Mouse (Mus musculus): ENCODE results near the gene Glt28d2.

Gene Glt28d2

DNA sequence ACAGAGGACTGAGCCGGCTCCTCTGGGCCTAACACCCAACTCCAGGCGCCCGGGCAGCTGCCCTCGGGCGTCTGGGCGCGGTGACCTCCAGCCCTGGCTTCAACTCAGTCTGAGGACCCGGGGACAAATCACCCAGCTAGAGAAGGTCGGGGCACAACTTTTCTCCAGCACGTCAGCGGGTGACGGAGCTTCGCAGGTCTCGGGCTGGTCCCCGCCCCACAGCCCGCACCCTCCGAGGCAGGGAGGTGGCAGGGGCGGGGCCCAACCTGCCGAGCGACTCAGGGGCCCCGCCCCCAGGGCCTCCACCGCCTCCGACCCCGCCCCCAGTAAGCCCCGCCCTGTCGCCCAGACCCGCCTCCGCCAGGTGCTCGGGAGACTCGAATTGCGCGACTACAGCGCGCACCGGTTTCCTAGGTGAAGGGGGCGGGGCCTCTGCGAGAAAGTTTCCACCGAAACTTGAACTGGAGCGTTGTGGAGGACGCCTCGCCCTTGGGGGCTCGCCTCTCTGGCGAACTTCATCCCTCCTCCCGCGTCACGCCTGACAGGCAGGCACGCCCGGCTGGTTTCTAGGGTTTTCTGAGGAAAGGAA is at the start of gene Glt28d2, which contains the start of gene Gm37240:
Gene Glt28d2 (minus strand): TSS at position 278 of the 589 bp plus-strand sequence.
Gene Gm37240 (minus strand): TSS at position 280 of the 589 bp plus-strand sequence.
- in situ Hi-C loops (cut with MboI, MseI): loop anchor here (25.0 kb wide), 1 partner anchor 1250 kb away; no protein-coding TSS in a partner anchor

DNA sequence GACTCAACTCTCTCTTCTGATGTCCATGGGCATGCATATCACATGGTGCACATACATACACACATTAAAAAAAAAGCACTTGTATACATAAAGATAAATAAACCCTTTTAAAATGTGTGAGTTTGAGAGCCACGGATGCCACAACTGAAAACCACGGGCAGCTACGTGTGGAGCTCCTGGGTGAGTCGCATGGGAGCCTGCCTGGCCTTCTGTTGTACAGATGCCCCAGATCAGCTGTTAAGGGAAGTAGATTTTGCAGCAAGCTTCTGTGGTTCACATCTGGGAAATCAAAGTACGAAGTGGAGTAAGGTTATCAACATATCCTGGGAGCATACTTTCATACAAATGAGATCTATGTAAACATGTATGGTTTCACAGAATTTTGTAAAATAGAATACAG is 46.3 kb upstream of the Glt28d2 start:
- in situ Hi-C loops (cut with MboI, MseI): no loop called here

DNA sequence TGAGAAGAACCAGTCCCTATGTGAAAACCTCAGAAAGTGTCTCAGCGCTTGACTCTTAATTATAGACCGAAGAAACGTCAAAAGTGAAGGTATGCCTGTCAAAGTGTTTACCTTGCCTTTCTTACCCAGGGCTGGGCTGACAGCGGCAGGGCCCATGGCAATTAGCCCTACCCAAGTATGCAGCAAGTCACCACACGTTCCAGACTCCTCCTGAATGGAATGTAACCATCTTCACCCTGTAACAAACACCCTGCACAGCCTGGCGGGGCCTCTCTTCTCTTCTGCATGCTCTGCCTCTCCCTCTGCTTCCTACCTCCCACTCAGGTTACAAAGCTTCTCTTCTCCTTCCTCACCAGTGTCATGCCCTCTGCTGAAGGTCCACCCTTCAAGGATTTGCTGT is 44.5 kb upstream of the Glt28d2 start:
- in situ Hi-C loops (cut with MboI, MseI): no loop called here

DNA sequence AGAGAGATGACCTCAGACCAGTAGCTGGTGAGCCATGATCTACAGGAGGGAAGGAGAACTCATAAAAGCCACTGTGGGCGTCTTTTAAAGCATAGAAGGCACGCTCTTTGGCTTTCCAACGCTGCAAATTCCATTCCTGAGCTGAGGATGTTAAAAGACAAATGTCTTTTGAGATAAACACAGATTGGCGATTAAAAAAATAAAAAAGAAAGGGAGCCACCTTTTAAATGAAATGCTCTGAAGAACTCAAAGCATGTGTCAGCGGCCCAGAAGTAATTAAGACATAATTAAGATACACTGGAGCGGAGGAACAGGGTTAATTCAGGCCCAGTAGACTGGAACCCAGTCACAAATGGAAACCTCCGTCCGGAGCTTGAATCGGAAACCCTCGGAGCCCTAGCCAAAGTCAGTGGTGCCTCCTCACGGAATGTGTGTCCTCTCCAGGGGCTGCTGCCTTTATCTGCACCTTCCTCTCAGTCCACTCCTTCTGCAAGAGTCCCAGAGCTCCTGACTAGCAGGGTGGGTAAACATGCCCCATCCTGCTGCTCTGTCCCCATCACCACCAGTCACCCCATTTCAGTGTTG is 43.4 kb upstream of the Glt28d2 start:
- in situ Hi-C loops (cut with MboI, MseI): no loop called here

DNA sequence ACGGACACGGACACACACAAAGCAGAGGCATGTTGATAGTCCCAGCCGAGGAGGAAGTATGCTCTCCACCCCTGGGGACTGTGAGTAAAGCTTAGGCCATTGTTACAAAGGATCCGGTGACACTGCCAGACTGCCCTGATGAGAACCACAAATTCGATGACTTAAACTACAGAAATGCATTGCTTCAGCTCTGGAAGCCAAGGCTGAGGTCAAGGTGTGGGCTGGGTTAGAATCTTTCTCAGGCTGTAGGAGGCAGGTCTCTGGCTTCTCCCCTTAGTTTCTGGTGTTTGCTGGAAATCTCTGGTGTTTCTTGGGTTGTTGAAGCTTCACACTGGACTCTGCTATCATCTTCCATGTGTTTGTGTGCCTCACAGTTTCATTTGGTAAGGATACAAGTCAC is 42.4 kb upstream of the Glt28d2 start:
- in situ Hi-C loops (cut with MboI, MseI): no loop called here

DNA sequence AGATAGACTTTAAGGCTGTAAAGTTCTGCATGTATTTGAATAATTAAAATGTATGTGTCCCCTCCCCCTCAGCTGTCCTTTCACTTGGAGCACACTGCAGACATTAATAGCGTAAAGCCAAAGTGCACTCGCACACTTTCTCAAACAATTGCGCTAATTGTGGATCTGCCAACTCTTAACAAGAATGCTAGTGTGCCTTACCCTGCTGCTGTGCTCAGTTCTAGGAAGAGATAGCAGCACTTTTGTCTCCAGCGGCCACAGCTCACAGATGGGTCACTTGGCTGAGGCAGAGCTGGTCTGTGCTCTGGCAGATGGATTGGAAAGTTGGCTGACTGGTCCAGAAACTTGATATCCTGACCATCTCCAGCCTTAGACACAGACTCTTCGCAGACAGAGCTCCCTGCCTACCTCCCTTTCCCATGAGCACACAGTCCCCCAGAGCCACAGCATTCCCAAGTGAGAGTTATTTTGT is 40.9 kb upstream of the Glt28d2 start:
- in situ Hi-C loops (cut with MboI, MseI): no loop called here

DNA sequence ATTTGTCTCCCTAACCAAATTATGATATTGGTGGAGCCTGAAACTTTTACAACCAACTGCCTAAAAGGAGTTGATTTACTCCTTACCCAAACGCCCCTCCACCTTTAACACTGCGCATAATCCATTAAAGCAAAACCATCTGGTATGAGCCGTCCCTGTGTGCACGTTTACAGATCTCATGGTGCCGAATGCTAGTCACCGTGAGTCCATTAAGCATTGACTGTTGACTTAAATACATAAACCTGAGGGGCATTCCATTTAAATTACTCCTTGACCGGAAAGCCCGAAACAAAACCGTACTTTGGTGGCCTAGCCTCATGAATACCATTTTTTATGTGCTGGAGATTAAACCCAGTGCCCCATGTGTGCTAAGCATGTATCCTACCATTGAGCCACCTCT is 40.0 kb upstream of the Glt28d2 start:
- in situ Hi-C loops (cut with MboI, MseI): no loop called here

DNA sequence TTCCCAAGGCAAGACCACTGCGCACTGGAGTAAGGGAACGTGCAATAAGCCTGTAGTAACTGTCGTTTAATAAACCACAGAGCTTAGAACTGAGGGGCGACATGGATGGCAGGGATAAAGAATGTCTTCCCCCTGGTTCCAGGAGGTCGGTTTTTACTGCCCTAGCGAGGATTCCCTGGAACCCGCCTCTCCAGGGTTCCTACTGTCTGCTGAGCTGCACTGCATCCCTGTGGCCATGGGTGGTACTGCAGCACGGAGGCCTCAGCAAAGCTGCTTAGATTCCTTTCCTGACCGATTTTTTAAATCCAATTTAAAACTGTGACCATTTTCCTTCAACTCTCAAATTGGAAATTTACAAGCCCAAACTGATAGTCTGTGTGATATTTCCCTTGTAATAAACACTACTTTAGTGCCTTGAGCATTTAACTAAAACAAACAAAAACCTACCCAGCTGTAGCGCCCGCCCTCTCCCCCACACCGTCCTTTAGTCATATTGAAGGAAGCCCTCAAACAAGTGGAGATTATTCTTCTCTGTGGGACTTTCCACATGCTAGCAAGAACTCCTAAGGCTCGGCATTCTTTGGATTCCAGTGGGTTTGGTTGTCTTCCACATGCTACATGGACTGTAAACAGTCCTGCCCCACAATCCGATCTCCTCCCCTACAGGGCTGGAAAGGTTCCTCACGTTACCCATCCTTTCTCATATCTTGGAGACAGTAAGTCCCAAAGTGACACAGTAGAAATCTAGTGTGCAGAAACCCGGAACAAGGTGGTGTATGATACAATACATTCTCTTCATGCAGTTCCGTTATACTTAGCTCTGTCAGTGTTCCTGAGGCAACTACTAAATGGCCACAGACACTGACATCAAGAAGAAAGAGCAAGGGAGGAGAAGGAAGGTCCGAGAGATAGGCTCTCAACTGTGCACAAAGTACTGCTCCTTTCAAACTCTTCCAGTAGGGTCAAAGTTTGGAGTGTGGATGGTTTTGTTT is 36.9 kb upstream of the Glt28d2 start:
- in situ Hi-C loops (cut with MboI, MseI): loop anchor here (5.0 kb wide), 1 partner anchor 217 kb away; no protein-coding TSS in a partner anchor

DNA sequence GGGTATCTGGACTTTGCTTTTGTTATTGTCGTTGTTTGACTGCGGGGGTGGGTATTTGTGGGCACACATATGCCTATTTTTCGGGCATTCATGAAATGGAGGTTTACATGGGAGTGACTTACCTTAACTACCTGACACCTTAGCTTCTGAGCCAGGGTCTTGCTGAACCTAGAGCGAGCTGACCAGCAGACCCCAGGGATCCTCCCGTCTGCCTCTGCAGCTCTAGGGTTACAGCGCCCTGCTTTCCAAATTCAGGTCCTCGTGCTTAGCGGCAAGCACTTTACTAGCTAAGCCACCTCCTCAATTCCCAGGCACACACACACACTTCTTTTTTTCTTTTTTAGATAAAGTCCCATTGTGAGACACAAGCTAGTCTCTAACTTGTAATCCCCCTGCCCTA is 36.0 kb upstream of the Glt28d2 start:
- in situ Hi-C loops (cut with MboI, MseI): loop anchor here (5.0 kb wide), 1 partner anchor 216 kb away; no protein-coding TSS in a partner anchor

DNA sequence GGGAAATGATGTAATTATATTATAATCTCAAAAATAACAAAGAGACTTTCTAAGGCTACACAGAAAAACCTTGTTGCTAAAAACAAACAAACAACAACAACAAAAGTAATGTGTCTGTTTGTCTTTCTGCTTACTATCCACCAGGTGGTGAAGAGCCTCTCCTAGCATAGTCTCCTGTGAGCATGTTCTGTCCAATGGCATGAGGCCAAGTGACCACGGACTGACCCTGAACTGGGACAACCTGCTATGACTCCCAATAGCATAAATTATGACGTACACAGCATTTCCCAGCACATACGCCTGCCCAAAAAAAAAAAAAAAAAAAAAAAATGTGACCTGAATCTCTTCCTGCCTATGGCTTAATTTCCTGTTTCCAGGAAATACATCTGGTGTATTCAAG is 35.0 kb upstream of the Glt28d2 start:
- in situ Hi-C loops (cut with MboI, MseI): loop anchor here (5.0 kb wide), 1 partner anchor 215 kb away; no protein-coding TSS in a partner anchor

DNA sequence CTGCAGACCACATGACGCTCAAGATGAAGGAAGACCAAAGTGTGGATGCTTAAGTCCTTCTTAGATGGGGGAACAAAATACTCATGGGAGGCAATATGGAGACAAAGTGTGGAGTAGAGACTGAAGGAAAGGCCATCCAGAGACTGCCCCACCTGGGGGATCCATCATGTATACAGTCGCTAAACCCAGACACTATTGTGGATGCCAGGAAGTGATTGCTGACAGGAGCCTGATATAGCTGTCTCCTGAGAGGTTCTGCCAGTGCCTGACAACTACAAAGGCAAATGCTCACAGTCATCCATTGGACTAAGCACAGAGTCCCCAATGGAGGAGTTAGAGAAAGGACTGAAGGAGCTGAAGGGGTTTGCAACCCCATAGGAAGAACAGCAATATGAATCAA is 33.4 kb upstream of the Glt28d2 start:
- in situ Hi-C loops (cut with MboI, MseI): loop anchor here (5.0 kb wide), 1 partner anchor 213 kb away; no protein-coding TSS in a partner anchor

DNA sequence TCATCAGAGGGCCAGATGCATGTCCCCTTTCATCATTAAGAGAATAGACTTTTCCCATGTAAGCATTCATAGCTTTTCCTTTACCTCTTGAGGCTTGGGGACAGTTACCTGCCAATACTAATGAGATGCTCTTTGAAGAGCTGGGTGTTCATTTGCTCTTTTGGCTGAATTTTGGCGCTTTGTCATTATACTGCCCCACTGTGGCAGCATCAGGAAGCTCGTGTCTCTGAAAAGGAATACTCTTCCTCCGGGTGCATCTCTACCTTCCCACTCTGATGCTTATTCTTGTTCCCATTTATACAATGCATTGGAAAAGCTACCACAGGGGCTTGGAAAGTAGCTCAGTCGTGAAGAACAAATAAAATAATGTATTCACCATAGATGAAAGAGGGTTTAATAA is 30.3 kb upstream of the Glt28d2 start:
- in situ Hi-C loops (cut with MboI, MseI): no loop called here

DNA sequence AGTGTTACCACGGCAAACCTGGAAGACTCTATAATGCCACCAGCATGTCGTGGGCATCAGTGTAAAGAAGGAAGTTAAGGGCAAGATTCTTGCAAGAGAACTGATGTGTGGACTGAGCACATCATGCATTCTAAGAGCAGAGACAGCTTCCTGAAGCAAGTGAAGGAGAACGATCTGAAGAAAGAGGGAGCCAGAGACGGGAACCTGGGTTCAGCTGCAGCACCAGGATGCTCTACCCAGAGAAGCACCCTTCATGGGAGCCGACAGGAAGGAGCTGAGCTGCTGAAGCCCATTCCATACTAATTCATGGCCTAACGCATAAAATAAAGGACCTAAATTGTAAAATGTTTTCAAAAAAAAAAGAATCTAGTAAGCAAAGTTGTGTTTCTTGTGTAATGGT is 27.5 kb upstream of the Glt28d2 start:
- in situ Hi-C loops (cut with MboI, MseI): no loop called here

DNA sequence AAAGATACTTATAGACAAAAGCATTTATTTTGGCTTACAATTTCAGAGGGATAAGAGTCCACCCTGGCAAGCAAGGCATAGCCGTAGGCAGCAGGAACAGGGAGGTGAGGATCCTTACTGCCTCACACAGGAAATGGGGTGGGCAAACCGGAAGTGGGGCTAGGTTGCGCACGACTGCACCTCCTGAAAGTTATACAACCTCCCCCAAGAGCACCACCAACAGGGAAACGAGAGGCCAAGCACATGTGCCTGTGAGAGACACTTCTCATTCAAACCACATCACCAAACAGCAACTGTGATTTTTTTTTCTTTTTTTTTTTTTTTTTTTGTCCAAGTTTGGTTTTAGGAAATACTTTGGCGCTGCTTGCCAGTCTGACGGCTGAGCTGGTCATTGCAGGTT is 19.8 kb upstream of the Glt28d2 start:
- in situ Hi-C loops (cut with MboI, MseI): no loop called here

DNA sequence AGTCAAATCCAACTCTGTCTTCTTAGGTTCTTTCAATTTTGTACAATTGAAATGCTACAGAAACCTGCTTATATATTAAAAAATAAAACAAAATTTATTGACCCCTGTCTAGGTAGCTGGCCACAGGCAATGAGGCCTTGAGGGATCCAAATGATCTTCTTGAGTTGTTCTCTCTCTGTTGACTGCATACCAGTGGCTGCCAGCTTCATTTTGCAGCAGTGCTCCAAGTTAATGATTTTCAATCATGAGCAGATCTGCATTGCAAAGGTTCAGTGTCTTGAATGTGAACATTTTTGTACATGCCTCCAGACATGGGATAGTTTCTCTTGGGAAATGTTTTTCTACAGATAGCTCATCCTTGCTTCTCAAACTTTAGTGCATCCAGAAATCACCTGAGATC is 17.1 kb upstream of the Glt28d2 start:
- in situ Hi-C loops (cut with MboI, MseI): no loop called here

DNA sequence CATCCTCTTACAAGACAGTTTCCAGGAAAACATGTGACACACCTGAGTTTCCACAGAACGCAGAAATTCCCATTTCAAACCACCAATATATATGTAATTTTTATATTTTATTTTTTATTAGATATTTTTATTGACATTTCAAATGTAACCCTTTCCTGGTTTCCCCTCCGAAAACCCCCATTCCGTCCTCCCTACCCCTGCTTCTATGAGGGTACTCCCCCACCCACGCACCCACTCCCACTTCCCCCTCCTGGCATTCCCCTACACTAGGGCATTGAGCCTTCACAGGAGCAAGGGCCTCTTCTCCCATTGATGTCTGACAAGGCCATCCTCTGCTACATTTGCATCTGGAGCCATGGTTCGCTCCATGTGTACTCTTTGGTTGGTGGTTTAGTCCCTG is 7.7 kb upstream of the Glt28d2 start:
- in situ Hi-C loops (cut with MboI, MseI): loop anchor here (25.0 kb wide), 1 partner anchor 1258 kb away; no protein-coding TSS in a partner anchor

DNA sequence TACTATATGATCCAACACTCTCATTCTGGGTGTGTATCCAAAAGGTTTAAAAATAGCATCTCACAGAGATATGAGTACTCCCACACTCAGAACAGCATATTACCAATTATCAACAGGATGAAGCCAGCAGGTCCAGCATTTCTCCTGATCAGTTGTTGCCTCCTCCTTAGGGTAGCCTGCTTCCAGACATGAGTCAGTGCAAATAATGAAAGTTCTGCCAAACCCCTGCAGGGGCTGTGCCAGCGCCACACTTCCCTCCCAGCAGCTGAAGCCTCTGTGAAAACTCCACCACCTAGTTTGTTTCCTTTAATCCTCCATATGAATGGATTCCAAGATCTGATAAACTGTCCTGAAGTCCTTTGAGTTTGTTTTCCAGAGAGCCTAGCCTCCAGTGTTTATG is 4.3 kb upstream of the Glt28d2 start:
- in situ Hi-C loops (cut with MboI, MseI): loop anchor here (25.0 kb wide), 1 partner anchor 1254 kb away; no protein-coding TSS in a partner anchor

DNA sequence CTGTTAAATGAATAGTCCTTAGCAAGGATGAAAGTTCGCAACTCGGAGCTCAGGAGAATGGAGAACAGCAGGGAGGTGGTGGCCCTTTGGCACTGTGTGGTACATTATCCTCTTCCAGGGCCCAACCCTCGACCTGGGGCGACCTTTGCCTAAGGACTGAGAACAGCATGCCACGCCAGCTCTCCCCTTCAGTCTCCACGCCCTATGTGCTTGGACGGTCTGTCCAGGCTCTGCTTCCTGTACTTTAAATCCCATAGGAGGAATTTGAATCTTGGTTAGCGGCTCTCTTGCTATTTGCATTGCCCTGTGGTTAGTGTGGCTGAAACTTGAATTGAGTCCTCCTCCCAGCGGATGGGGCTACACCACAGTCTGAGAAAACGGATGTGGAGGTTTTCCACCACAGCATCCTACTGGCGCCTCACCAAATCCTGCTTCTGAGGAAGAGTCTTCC is 930 bp upstream of the Glt28d2 start:
- in situ Hi-C loops (cut with MboI, MseI): loop anchor here (25.0 kb wide), 1 partner anchor 1251 kb away; no protein-coding TSS in a partner anchor

DNA sequence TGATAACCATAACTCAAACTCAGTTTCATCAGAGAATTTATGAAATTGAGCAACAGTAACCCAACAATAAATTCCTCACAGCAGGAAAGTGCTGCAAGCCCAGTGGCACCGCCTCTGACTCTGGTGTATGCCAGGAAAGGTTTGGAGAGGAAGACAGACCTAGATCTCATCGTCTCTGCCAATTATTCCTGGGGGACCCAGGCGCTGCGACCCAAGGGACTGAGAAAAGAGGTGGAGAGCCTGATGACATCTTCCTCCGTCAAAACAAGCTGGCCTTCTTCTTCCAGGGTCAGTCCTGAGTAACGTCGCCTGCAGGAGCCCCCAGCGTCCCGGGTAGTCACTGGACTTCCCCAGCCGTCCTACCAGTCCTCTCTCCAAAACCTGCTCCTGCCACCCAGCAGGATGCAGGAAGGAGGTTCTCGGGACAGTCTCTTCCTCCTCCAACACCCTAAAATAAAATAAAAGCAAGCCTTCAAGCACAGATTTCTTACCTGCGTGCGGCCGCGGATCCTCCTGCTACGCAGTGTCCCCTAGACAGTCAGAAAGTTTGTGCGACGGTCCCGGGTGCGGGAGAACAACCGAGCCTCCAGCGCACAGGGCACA is 579 bp downstream of the Glt28d2 start:
- in situ Hi-C loops (cut with MboI, MseI): loop anchor here (25.0 kb wide), 1 partner anchor 1249 kb away; no protein-coding TSS in a partner anchor

DNA sequence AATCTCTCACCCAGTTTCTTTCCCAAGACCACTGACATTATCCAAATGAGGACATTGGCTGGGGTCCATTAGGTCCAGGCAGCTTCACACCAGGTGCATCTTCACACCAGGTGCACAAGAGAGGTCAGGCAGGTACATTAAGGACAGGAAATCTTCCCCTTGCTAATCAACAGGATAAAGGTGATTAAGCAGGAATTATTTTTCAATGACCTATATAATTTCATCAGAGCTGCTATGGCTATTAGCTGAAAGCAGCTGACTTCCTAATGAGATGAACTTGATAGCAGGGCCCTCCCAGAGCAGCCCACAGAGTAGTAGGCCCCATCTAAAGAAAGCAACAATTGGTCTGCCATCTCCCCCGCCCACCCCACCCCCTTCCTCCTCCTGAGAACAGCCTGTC is 1.4 kb downstream of the Glt28d2 start:
- in situ Hi-C loops (cut with MboI, MseI): loop anchor here (25.0 kb wide), 1 partner anchor 1249 kb away; no protein-coding TSS in a partner anchor

DNA sequence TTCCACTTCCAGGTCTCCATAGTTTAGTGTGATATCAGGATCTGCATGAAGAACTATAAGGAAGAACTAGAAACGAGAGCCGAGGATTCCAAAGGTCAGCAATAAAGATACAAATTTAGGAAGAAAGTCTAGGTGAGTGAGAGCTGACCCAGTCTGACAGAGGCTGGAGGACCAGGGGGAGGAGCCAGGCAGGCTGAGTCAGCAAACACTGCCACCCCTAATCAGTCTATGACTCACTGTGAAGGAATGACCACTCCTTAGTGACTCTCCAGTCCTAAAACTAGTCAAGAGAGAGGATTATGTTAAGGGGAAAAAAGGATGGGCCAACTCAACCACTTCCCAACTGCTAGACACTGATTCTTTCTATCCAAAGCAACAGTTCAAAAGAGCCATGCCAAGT is 6.6 kb downstream of the Glt28d2 start:
- in situ Hi-C loops (cut with MboI, MseI): loop anchor here (25.0 kb wide), 1 partner anchor 1243 kb away; no protein-coding TSS in a partner anchor

Data from T-helper 1 cell (primary cell).